Mouse (Mus musculus): Measurements from ENCODE around the gene Grin2d. TPM values are rescaled to one million over a fixed set of nuclear protein-coding genes. Genes with fewer than 3 reads are reported as not detected.
A peak's percentile ranks its signal among the peaks of the same experiment; 100 is the strongest.

Gene Grin2d
- polyA plus RNA-seq, 1 experiment from 2014 or later: 0.75 TPM

DNA sequence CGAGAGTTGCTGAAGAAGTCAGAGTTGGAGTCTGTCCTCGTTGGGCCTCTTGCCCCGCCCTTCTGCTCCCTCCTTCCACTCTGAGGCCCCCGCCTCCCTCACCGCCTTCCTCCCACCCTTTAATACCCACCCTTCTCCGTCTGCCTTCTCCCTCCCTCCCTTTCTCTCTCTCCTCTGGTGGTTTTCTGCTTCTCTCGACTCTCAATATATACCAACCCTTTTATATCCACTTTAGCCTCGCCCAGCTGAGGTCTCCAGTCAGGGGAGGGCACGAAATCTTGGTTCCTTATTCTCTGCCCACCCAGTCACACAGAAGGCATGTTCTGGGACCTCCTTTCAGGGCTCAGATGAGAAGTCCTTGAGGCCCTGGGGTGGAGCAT lies 43.1 kb upstream of the Grin2d start, which contains the start of gene Emp3:
Gene Emp3 (minus strand): TSS at position 163 of the 380 bp plus-strand sequence.
- no peaks in the 10 kb centered on the region for H3K27me3 ChIP-seq (replicated peaks; ENCODE audit: insufficient read depth, low read length)
- TF ChIP-seq EP300 (IDR thresholded peaks at IDR 0.05) (no peak), CTCF (IDR thresholded peaks at IDR 0.05) (no peak)
- H3K36me3 ChIP-seq (ENCODE audit: insufficient read depth, low read length): no peaks in the 10 kb centered on the region
- H3K9ac ChIP-seq (replicated peaks; ENCODE audit: low read depth): peak within 1 kb of the TSS; percentile 44
- DNase-seq (ENCODE audit: low spot score) (peak; percentile 78), ATAC-seq (no peak)
- H3K4me3 ChIP-seq (ENCODE audit: low read depth, low read length): peak within 1 kb of the TSS; percentile 42
- H3K4me2 ChIP-seq (replicated peaks; ENCODE audit: low read depth, low read length): peak within 1 kb of the TSS; percentile 63
- no peaks in the 10 kb centered on the region for H3K9me3 ChIP-seq (ENCODE audit: low read length)
- H3K27ac ChIP-seq (ENCODE audit: low read length): peak within 1 kb of the TSS; percentile 93
- WGBS: 17% methylated on average over 7 of the region's 9 CpGs
- peaks cover 28% of the 10 kb centered on the region for H3K4me1 ChIP-seq (ENCODE audit: insufficient read depth, low read depth, low read length)

DNA sequence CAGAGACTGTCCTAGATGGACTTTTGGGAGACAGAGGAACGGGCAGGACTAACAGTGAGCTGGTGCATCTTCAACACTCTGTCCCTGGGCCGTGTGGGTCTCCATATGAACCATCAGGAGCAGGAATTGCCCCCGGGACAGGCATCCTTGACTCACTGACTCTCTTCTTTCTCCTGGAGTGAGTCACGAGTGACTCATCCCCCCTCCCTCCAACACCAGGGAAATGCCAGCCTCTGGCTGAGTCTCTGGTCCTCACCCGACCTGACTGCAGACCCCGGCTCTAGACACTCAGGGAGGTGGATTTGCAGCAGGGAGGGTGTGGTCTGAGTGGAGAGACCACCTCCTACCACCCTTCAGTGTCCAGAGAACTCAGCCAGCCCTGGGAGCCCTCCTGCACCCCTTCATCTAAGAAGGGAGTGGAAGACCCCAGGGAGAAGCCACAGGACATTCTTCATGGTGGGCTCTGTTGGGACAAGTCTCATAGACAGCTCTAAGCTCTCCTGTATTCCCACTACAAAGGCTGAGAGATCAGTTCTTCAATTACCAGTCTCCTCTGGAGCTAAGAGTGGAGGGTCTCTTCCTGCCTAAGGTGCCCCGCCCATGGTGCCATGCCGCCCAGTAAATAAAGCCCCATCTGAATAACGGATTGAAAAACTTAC lies 42.5 kb upstream of the Grin2d start:
- Histone ChIP-seq H3K4me1 (ENCODE audit: insufficient read depth, low read depth, low read length) (peaks cover 28% of the 10 kb centered on the region), H3K9me3 (ENCODE audit: low read length) (no peaks in the 10 kb centered on the region), H3K9ac (replicated peaks; ENCODE audit: low read depth) (peak overlapping the region; percentile 44), H3K4me2 (replicated peaks; ENCODE audit: low read depth, low read length) (peak overlapping the region; percentile 63), H3K27me3 (replicated peaks; ENCODE audit: insufficient read depth, low read length) (no peaks in the 10 kb centered on the region), H3K27ac (ENCODE audit: low read length) (peak overlapping the region; percentile 84), H3K4me3 (ENCODE audit: low read depth, low read length) (peak overlapping the region; percentile 42), H3K36me3 (ENCODE audit: insufficient read depth, low read length) (no peaks in the 10 kb centered on the region)
- TF ChIP-seq CTCF (IDR thresholded peaks at IDR 0.05): no peak
- TF ChIP-seq EP300 (IDR thresholded peaks at IDR 0.05): no peak
- ATAC-seq (no peak), DNase-seq (ENCODE audit: low spot score) (peak; percentile 53)
- 16% methylated on average over 9 of the region's 9 CpGs for WGBS

DNA sequence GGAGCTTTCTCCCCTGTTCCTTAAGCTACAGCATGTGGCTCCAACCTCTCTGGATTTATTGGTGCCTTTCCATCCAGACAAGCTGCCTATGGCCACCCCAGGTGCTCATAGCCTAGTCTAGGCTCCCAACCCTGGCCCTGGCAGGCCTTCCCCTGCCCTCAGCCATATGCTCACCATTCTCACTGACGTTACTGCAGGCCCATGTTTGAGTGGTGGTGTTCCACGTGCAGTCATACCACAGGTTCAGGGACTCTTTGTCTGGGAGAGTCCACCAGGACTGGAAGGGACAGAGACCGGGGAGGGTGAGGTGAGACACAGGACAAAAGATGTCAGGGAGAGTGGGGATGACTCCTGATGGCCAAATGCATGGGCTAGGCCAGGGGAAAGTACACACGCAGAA lies 41.6 kb upstream of the Grin2d start:
- H3K9ac ChIP-seq (replicated peaks; ENCODE audit: low read depth): no peak overlapping the region
- no peaks in the 10 kb centered on the region for H3K36me3 ChIP-seq (ENCODE audit: insufficient read depth, low read length)
- TF ChIP-seq EP300 (IDR thresholded peaks at IDR 0.05) (no peak), CTCF (IDR thresholded peaks at IDR 0.05) (no peak)
- H3K4me2 ChIP-seq (replicated peaks; ENCODE audit: low read depth, low read length): peak overlapping the region; percentile 63
- DNase-seq (ENCODE audit: low spot score) (no peak), ATAC-seq (no peak)
- no peaks in the 10 kb centered on the region for H3K9me3 ChIP-seq (ENCODE audit: low read length)
- H3K4me3 ChIP-seq (ENCODE audit: low read depth, low read length): 0 out of 2 replicates have a peak overlapping the region, but pooled peaks have one; percentile 42
- no peaks in the 10 kb centered on the region for H3K27me3 ChIP-seq (replicated peaks; ENCODE audit: insufficient read depth, low read length)
- 55% methylated on average over 4 of the region's 4 CpGs for WGBS
- H3K4me1 ChIP-seq (ENCODE audit: insufficient read depth, low read depth, low read length): peaks cover 28% of the 10 kb centered on the region
- H3K27ac ChIP-seq (ENCODE audit: low read length): no peak overlapping the region

DNA sequence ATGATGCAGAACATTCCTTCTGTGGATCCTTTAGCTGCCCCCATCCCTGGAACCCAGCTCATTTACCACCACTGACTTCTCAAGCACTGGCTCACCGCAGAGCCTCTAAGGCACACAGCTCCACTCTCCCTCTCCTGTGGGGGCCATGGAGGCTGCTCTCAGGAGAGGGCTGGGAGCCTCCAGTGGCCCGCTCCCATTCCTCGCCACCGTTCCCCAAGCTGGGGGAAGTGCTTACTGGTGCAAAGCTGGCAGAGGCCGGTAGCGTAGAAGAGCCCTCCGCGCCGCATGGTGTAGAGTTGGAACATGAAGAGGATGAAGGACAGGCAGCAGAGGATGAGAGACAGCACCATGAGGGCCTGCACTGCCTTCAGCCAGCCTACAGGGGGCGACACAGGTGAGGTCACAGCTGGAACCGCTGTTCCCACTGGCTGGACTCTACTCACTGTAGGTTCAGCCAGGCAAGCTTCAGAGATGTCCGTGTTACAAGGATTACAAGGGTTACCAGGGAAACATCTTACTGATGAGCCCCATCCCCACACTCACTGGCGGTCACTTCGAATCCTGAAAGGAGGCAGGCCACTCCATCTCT lies 41.0 kb upstream of the Grin2d start:
- WGBS: 77% methylated on average over 14 of the region's 14 CpGs
- peak; percentile 27 for DNase-seq (ENCODE audit: low spot score)
- no peak overlapping the region for H3K4me3 ChIP-seq (ENCODE audit: low read depth, low read length)
- H3K36me3 ChIP-seq (ENCODE audit: insufficient read depth, low read length): no peaks in the 10 kb centered on the region
- TF ChIP-seq EP300 (IDR thresholded peaks at IDR 0.05) (no peak), CTCF (IDR thresholded peaks at IDR 0.05) (peak; percentile 67)
- H3K4me1 ChIP-seq (ENCODE audit: insufficient read depth, low read depth, low read length): peaks cover 28% of the 10 kb centered on the region
- H3K4me2 ChIP-seq (replicated peaks; ENCODE audit: low read depth, low read length): no peak overlapping the region
- no peak overlapping the region for H3K27ac ChIP-seq (ENCODE audit: low read length)
- H3K9ac ChIP-seq (replicated peaks; ENCODE audit: low read depth): no peak overlapping the region
- no peaks in the 10 kb centered on the region for H3K27me3 ChIP-seq (replicated peaks; ENCODE audit: insufficient read depth, low read length)
- no peak for ATAC-seq
- no peaks in the 10 kb centered on the region for H3K9me3 ChIP-seq (ENCODE audit: low read length)

DNA sequence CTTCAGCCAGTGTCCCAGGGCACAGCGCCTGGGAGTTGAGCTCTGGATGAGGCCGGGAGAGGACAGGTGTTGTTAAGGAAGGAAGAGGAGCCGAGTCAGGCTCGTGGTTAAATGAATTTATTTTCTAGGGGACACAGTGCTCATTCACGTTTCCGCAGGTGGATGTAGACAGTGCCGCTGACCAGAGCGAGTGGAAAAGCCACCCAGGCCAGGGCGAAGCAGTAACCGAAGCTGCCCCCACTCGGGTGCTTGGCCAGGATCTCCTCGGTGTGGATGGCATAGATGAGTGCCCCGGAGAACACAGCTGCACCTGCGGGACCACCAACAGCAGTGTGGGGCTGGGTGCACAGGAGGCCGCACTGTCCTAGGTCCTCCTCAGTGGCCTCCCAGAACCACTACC lies 39.7 kb upstream of the Grin2d start:
- no peaks in the 10 kb centered on the region for H3K36me3 ChIP-seq (ENCODE audit: insufficient read depth, low read length)
- H3K9ac ChIP-seq (replicated peaks; ENCODE audit: low read depth): no peak overlapping the region
- H3K4me1 ChIP-seq (ENCODE audit: insufficient read depth, low read depth, low read length): peaks cover 28% of the 10 kb centered on the region
- ATAC-seq (no peak), DNase-seq (ENCODE audit: low spot score) (no peak)
- WGBS: 86% methylated on average over 15 of the region's 15 CpGs
- H3K4me3 ChIP-seq (ENCODE audit: low read depth, low read length): no peak overlapping the region
- no peak overlapping the region for H3K4me2 ChIP-seq (replicated peaks; ENCODE audit: low read depth, low read length)
- no peaks in the 10 kb centered on the region for H3K27me3 ChIP-seq (replicated peaks; ENCODE audit: insufficient read depth, low read length)
- H3K9me3 ChIP-seq (ENCODE audit: low read length): no peaks in the 10 kb centered on the region
- 0 out of 2 replicates have a peak overlapping the region, but pooled peaks have one; percentile 70 for H3K27ac ChIP-seq (ENCODE audit: low read length)
- no peak for TF ChIP-seq CTCF (IDR thresholded peaks at IDR 0.05)
- no peak for TF ChIP-seq EP300 (IDR thresholded peaks at IDR 0.05)

DNA sequence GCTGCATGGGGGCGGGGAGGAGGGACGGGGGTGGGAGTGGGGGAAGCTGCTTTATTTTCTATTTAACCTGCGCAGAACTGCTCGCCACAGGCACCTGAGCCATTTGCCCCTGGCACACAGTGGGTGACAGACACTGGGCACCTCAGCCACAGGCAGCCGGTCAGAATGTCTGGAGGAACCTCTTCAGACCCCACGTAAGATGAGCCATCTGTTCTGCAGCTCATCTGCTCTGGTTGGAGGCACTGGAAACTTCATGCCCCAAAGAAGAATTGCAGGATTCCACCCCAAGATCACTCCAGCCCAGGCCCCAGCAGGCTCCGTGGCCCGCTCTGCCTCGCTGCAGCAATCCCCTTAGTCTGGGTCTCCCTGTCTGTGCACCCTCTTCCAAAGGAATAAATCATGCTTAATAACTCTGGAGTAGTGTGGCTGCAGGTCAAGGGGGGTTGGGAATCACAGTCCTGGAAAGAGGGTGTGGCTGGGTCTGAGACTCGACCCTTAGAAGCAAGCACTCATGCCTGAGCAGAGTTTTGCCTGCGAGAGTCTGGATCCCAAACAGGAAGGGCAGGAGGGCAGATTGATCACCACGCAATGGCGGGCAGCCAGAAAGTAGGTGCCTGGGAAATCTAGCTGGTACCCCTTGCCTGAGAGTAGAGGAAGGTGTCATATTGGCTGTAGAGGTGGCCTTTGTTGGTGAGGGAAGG lies 39.0 kb upstream of the Grin2d start:
- 13% methylated on average over 13 of the region's 13 CpGs for WGBS

More for the DNA sequence above, 39.0 kb upstream of the Grin2d start:
- Histone ChIP-seq H3K9ac (replicated peaks; ENCODE audit: low read depth) (peak overlapping the region; percentile 13; the same call in 1 of the 2 replicates), H3K27me3 (replicated peaks; ENCODE audit: insufficient read depth, low read length) (no peaks in the 10 kb centered on the region), H3K36me3 (ENCODE audit: insufficient read depth, low read length) (no peaks in the 10 kb centered on the region), H3K27ac (ENCODE audit: low read length) (peak overlapping the region; percentile 70), H3K9me3 (ENCODE audit: low read length) (no peaks in the 10 kb centered on the region), H3K4me2 (replicated peaks; ENCODE audit: low read depth, low read length) (peak overlapping the region; percentile 50), H3K4me1 (ENCODE audit: insufficient read depth, low read depth, low read length) (peaks cover 24% of the 10 kb centered on the region), H3K4me3 (ENCODE audit: low read depth, low read length) (peak overlapping the region; percentile 26; the same call in 1 of the 2 replicates)
- 0 out of 2 replicates have a peak, but pooled peaks have one; percentile 7 for ATAC-seq
- TF ChIP-seq CTCF (IDR thresholded peaks at IDR 0.05) (no peak), EP300 (IDR thresholded peaks at IDR 0.05) (no peak)
- DNase-seq (ENCODE audit: low spot score): peak; percentile 24

Data from lung, postnatal 0 days (tissue).